Mouse (Mus musculus) ES-E14 (cell line): ENCODE results near the gene Adgre5. TPM values are rescaled to one million over a fixed set of nuclear protein-coding genes. Genes with fewer than 3 reads are reported as not detected.

Source experiments
- DNase-seq: peaks from one replicate; pipeline ENCODE4 v3.0.0-alpha.2; 2013; ENCODE audit warnings: low read depth, low spot score
- H3K27ac ChIP-seq: 2 replicates; pipeline ENCODE4 v1.5.1; 2012; ENCODE audit warnings: low read depth, mild to moderate bottlenecking, low read length, moderate library complexity, mixed read lengths; ENCODE audit not compliant: poor library complexity, insufficient read depth, severe bottlenecking
- H3K36me3 ChIP-seq: 2 replicates; pipeline ENCODE4 v1.6.1; 2012; ENCODE audit warnings: mild to moderate bottlenecking, low read length, moderate library complexity, mixed read lengths; ENCODE audit not compliant: control insufficient read depth, poor library complexity, insufficient read depth, severe bottlenecking
- H3K4me1 ChIP-seq, 2 experiments: fragments of 150-350 bp in 1 of 2; sonication (generic) in 1 of 2; 2 replicates each; pipeline ENCODE4 v1.6.1; 2012; ENCODE audit warnings: low read length in 2 of 2, mild to moderate bottlenecking in 1 of 2, mixed read lengths in 1 of 2; ENCODE audit not compliant: control insufficient read depth in 2 of 2, insufficient read depth in 2 of 2, poor library complexity in 1 of 2
- H3K4me3 ChIP-seq, 2 experiments: fragments of 150-350 bp in 1 of 2; sonication (generic) in 1 of 2; 2 replicates each; pipeline ENCODE4 v1.5.1; 2012; ENCODE audit warnings: low read length in 2 of 2, low read depth in 1 of 2, mild to moderate bottlenecking in 1 of 2, mixed read lengths in 1 of 2; ENCODE audit not compliant: insufficient read depth in 1 of 2, poor library complexity in 1 of 2, severe bottlenecking in 1 of 2
- H3K9ac ChIP-seq: 2 replicates; pipeline ENCODE4 v1.6.1; 2012; ENCODE audit warnings: low read depth, mild to moderate bottlenecking, low read length, mixed read lengths; ENCODE audit not compliant: poor library complexity, insufficient read depth, severe bottlenecking
- H3K9me3 ChIP-seq: fragments of 150-350 bp; sonication (generic); 2 replicates; pipeline ENCODE4 v1.6.1; 2012; ENCODE audit warnings: low read depth, mild to moderate bottlenecking, low read length; ENCODE audit not compliant: control insufficient read depth, insufficient read depth
- CHD2 ChIP-seq: IDR thresholded peaks from 2 replicates; pipeline ENCODE4 v1.6.1; 2014; ENCODE audit warnings: mild to moderate bottlenecking, low read depth, low read length, inconsistent platforms
- HCFC1 ChIP-seq: IDR thresholded peaks from 2 replicates; pipeline ENCODE4 v1.6.1; 2012; ENCODE audit warnings: low read length, inconsistent platforms, borderline replicate concordance; ENCODE audit not compliant: insufficient read depth
- MAFK ChIP-seq: IDR thresholded peaks from 2 replicates; pipeline ENCODE4 v1.6.1; 2014; ENCODE audit warnings: mild to moderate bottlenecking, low read depth, low read length, inconsistent platforms; ENCODE audit not compliant: insufficient read depth
- ZC3H11A ChIP-seq: IDR thresholded peaks from 2 replicates; pipeline ENCODE4 v1.6.1; 2012; ENCODE audit warnings: low read depth, mild to moderate bottlenecking, inconsistent platforms, low read length, borderline replicate concordance
- ZNF384 ChIP-seq: IDR thresholded peaks from 2 replicates; pipeline ENCODE4 v1.6.1; 2012; ENCODE audit warnings: low read depth, low read length, inconsistent platforms
- in situ Hi-C, 2 experiments: fragments of 600-800 bp; cut with MboI; formaldehyde crosslinking; loops; one replicate each; pipeline ENCODE4 v1.15.1; 2025; ENCODE audit warnings: low sequenced_read_pairs in 2 of 2, inconsistent platforms in 1 of 2; ENCODE audit not compliant: unreplicated experiment in 2 of 2
- total RNA-seq: library from RNA; depleted of rRNA; stranded (reverse); fragments of 300-350 nt; gene quantifications from 2 replicates; pipeline ENCODE4 v1.2.3, GENCODE M21; 2012

Adgre5 gene
- total RNA-seq, 1 experiment = 92.2 TPM

DNA sequence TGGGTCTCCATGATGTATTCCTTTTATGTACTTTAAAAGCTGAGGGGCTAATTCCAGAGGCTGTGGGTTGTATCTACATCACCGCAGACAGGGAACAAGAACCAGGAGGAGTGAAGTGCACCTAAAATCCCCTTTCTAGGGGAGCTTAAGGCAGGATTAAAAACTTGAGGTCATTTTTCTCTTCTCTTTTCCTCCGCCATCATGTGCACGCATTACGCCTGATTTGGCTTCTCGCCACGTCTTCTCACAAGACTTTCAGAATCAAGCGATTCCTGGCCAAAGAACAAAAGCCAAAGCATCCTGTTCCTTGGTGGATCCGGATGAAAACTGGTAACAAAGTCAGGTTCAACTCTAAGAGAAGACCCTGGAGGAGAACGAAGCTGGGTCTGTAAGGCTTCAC, 8.1 kb upstream of the Adgre5 start:
- TF ChIP-seq CHD2 (no peak), HCFC1 (no peak)
- in situ Hi-C loops = no loop called here
- Histone ChIP-seq H3K4me3 (no peak overlapping the region), H3K4me1 (peaks cover 4 to 5% of the 10 kb centered on the region in 2 experiments; a peak in 2 of 4 replicates), H3K9ac (no peak overlapping the region), H3K36me3 (no peaks in the 10 kb centered on the region), H3K9me3 (no peaks in the 10 kb centered on the region), H3K27ac (no peak overlapping the region)
- DNase-seq = no peak

DNA sequence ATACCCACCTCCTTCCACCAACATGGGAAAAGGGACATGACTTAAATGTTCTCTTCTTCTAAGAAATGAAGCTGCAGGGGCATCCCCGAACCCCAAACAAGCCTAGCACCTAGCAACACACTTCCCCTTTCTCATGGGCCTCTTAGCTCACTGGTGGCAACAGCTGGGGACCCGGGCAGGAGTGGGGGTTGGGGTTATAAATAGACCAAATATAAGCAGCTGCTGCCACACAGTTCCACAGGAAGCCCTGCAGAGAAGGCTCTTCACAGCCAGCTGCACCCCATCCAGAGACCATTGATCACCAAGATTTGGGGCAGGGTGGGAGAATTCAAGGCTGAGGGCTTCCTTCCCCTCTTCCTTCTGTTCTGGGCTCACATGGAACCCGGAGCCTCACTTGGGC, 7.6 kb upstream of the Adgre5 start:
- DNase-seq = no peak
- Histone ChIP-seq H3K9me3 (no peaks in the 10 kb centered on the region), H3K27ac (no peak overlapping the region)

DNA sequence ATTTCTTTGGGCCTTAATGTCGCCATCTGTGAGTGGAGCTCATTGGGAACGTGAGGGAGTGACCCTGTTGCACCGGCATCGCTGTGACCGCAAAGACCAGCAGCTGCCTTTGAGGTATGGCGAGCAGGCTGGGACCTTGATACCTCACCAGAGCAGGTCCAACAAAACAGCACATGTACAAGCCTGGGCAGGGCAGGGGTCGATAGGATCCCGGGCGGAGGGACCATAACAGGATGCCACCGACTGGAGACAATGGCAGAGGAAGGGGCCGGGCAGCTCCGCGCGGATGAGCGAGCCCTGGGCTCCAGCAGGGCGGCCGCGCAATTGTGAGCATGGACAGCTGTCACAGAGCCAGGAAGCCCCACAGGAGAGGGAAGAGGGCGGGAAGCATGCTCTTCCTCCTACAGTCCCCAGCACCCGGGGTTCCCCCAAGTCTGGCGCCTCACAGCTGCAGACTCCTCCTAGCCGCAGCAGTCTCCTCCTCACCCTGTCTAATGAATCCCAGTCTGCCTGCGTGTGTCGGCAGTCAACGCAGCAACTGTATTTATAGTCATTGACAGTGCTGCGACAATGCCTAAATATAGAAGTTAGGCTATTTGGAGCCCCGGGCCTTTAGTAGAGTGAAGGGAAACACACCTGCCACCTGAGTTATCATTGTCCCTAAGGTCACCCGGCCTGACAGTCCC, 6.7 kb upstream of the Adgre5 start:
- no peaks in the 10 kb centered on the region for H3K36me3 ChIP-seq
- H3K9ac ChIP-seq = 0 out of 2 replicates have a peak overlapping the region, but pooled peaks have one; percentile 0
- TF ChIP-seq ZC3H11A = no peak
- TF ChIP-seq MAFK = no peak
- no peak for TF ChIP-seq HCFC1
- TF ChIP-seq ZNF384 = no peak
- TF ChIP-seq CHD2 = no peak
- H3K9me3 ChIP-seq = no peaks in the 10 kb centered on the region
- DNase-seq = no peak
- no peak overlapping the region for H3K27ac ChIP-seq
- in situ Hi-C loops = no loop called here
- peaks cover 4 to 5% of the 10 kb centered on the region in 2 experiments; a peak in 2 of 4 replicates for H3K4me1 ChIP-seq
- H3K4me3 ChIP-seq = peak overlapping the region; percentile 41 to 70

More for the DNA sequence above, 7.6 kb upstream of the Adgre5 start:
- TF ChIP-seq CHD2 (no peak), ZNF384 (no peak), MAFK (no peak), ZC3H11A (no peak), HCFC1 (no peak)
- H3K36me3 ChIP-seq = no peaks in the 10 kb centered on the region
- in situ Hi-C loops = no loop called here
- peaks cover 4 to 5% of the 10 kb centered on the region in 2 experiments; a peak in 2 of 4 replicates for H3K4me1 ChIP-seq
- H3K9ac ChIP-seq = no peak overlapping the region
- no peak overlapping the region for H3K4me3 ChIP-seq

DNA sequence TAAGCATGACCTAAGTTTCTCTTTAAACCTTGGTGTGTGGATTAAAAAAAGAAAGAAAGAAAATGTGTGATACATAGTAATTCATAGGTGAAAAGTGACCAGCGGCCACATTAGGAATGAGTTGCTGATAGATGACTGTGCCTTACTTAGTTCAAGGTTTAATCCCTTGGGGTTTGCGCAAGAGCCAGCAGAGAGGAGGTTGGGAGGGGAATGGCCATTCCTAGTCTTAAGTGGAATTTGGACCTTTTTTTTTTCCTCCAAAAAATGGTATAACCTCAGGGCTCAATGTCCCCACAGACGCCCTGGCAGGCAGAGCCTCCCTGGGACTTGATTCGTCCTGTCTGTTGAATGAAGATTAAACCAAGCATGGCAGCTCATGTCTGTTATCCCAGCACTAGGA, 2.9 kb upstream of the Adgre5 start:
- H3K27ac ChIP-seq = no peak overlapping the region
- TF ChIP-seq MAFK = no peak
- TF ChIP-seq CHD2 = no peak
- no peak for TF ChIP-seq ZC3H11A
- TF ChIP-seq HCFC1 = no peak
- DNase-seq = no peak
- peaks cover 4 to 6% of the 10 kb centered on the region in 2 experiments; a peak in 2 of 4 replicates for H3K4me1 ChIP-seq
- in situ Hi-C loops = no loop called here
- H3K4me3 ChIP-seq = no peak overlapping the region
- H3K9ac ChIP-seq = no peak overlapping the region
- H3K36me3 ChIP-seq = no peaks in the 10 kb centered on the region
- no peaks in the 10 kb centered on the region for H3K9me3 ChIP-seq

DNA sequence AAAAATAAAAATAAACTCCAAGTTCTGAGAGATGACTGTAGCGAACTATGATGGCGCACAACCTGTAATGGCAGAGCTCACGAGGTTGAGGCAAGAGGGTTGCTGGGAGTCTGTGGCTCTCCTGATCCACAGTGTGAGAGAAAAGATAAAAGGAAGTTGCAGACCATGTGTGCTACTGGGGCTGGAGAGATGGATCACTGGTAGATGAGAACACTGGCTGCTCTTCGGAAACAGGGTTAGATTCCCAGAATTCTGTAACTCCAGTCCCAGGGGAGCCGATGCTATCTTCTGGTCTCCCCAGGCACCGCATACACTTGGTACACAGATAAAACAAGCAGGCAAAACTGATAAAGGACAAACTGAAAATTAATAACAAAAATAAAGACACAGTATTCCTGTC, 1.8 kb upstream of the Adgre5 start:
- in situ Hi-C loops = no loop called here
- Histone ChIP-seq H3K4me1 (peaks cover 8 to 12% of the 10 kb centered on the region in 2 experiments; a peak in 2 of 4 replicates), H3K27ac (no peak overlapping the region), H3K9me3 (no peaks in the 10 kb centered on the region), H3K36me3 (no peaks in the 10 kb centered on the region), H3K9ac (no peak overlapping the region), H3K4me3 (no peak overlapping the region)
- TF ChIP-seq ZNF384 (no peak), ZC3H11A (no peak), HCFC1 (no peak), MAFK (no peak), CHD2 (no peak)
- DNase-seq = no peak
